Mouse (Mus musculus) bone marrow, adult 2 months (tissue): ENCODE results near the gene Macrod2. TPM values are rescaled to one million over a fixed set of nuclear protein-coding genes. Genes with fewer than 3 reads are reported as not detected.

ENCODE experiments used
- H3K27ac ChIP-seq: fragments of 200-500 bp; 2 replicates; pipeline ENCODE4 v1.5.1; 2012; ENCODE audit warnings: low read depth, mild to moderate bottlenecking, control low read depth, inconsistent platforms, low read length; ENCODE audit not compliant: control insufficient read depth, poor library complexity, insufficient read depth
- H3K4me1 ChIP-seq: fragments of 200-500 bp; 2 replicates; pipeline ENCODE4 v1.6.1; 2011; ENCODE audit warnings: low read length; ENCODE audit not compliant: control insufficient read depth, insufficient read depth
- H3K4me3 ChIP-seq: fragments of 200-500 bp; replicated peaks from 2 replicates; pipeline ENCODE3; 2011; ENCODE audit warnings: mild to moderate bottlenecking, low read depth, low read length, control low read depth; ENCODE audit not compliant: control insufficient read depth
- CTCF ChIP-seq: fragments of 200-500 bp; IDR thresholded peaks from 2 replicates; pipeline ENCODE4 v1.5.1; 2011; ENCODE audit warnings: low read length, control low read depth; ENCODE audit not compliant: control insufficient read depth, insufficient read depth
- POLR2A ChIP-seq: fragments of 200-500 bp; IDR thresholded peaks from 2 replicates; pipeline ENCODE4 v1.6.1; 2011; ENCODE audit warnings: low read depth, mild to moderate bottlenecking, control low read depth, low read length, borderline replicate concordance; ENCODE audit not compliant: control insufficient read depth
- WGBS: fragments of 180-500 bp; shearing (Covaris S2); methylation state at CpG from one replicate; pipeline ENCODE4 v1.1.7; 2018; 5-methylcytosine and 5-hydroxymethylcytosine counted together
- polyA plus RNA-seq: library from polyadenylated mRNA; stranded (reverse); fragments of >200 nt; gene quantifications from 2 replicates; pipeline ENCODE4 v1.2.4, GENCODE M21; 2011; ENCODE audit warnings: low replicate concordance; ENCODE audit not compliant: missing spikeins, insufficient read depth, insufficient read length

Macrod2 gene
- polyA plus RNA-seq, 1 experiment: 2.8 TPM

- WGBS: 48% methylated on average over 10 of the region's 10 CpGs
- TF ChIP-seq POLR2A (no peak), CTCF (no peak)
- Histone ChIP-seq H3K4me3 (no peak overlapping the region), H3K27ac (no peak overlapping the region), H3K4me1 (no peaks in the 10 kb centered on the region)
These were observed 1481.2 kb downstream of the Macrod2 start for GRCm38 (mm10) chr2:141876155-141876851.

GRCm38 (mm10) chr2:141876958-141877357 is 1481.8 kb downstream of the Macrod2 start:
- TF ChIP-seq POLR2A (no peak), CTCF (no peak)
- 89% methylated on average over 2 of the region's 2 CpGs for WGBS
- no peak overlapping the region for H3K4me3 ChIP-seq
- H3K4me1 ChIP-seq: no peaks in the 10 kb centered on the region
- no peak overlapping the region for H3K27ac ChIP-seq

GRCm38 (mm10) chr2:141878473-141878872 is 1483.4 kb downstream of the Macrod2 start:
- Histone ChIP-seq H3K4me1 (no peaks in the 10 kb centered on the region), H3K4me3 (no peak overlapping the region), H3K27ac (no peak overlapping the region)
- 71% methylated on average over 1 of the region's 1 CpGs for WGBS
- TF ChIP-seq CTCF (no peak), POLR2A (no peak)

- 80% methylated on average over 9 of the region's 9 CpGs for WGBS
- TF ChIP-seq CTCF (no peak), POLR2A (no peak)
- H3K27ac ChIP-seq: no peak overlapping the region
- H3K4me3 ChIP-seq: no peak overlapping the region
- H3K4me1 ChIP-seq: no peaks in the 10 kb centered on the region
These were observed 1484.6 kb downstream of the Macrod2 start for GRCm38 (mm10) chr2:141879711-141880110.

DNA sequence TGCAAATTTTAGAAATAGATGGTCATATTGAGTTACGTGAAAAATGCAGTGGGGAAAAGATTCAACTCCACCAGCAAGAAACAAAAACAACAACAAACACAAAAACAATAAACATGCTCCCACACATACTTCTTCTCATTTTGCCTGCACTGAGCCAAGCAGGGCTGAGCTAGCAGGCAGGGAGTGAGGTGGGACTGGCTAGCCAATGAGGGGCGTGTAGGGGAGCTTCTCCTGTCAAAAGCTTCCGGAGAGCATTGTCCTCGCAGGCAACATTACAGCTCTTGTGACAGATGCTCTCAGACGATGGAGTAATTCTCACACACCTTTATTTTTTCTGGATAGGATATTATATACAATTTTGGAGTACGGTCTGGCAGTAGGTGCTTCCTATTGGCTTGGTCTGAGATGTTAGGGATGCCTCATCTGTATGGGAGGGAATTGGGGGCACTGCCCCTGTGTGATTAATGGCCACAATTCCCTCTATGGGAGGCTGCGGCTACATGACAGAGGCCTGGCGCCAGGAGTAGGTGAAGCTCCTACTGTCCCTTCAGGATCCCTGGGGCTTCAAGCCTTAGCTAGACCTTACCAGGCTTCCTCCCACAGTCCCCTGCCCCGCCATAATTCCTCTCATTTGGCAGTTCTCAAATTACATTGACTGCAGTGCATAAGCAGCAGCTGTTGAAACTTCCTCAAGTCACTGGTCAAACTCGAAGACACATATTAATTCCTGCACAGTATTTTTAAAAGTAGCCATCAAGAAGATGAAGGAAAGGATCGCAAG is 1491.8 kb downstream of the Macrod2 start:
- TF ChIP-seq POLR2A (no peak), CTCF (no peak)
- 66% methylated on average over 11 of the region's 11 CpGs for WGBS
- Histone ChIP-seq H3K4me1 (no peaks in the 10 kb centered on the region), H3K27ac (no peak overlapping the region), H3K4me3 (no peak overlapping the region)

DNA sequence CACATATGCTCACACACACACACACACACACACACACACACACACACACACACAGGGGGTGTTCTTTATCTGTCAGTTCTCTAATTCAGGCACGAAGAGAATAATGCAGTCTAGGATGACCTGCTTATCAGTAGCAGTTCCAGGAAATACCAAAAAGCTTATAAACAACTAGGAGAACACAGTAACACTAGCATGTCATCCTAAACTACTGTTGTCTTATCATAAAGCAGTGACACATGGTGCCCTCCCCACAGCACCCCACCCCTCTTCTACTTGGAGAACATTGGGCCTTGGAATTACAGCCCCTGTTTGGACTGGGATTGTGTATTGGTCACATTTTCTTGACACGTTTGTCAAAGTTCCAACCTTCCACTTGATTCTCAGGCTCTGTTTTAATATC is 1494.4 kb downstream of the Macrod2 start:
- WGBS: 51% methylated on average over 2 of the region's 2 CpGs
- no peak overlapping the region for H3K27ac ChIP-seq
- TF ChIP-seq POLR2A (no peak), CTCF (no peak)
- H3K4me1 ChIP-seq: no peaks in the 10 kb centered on the region
- H3K4me3 ChIP-seq: no peak overlapping the region

DNA sequence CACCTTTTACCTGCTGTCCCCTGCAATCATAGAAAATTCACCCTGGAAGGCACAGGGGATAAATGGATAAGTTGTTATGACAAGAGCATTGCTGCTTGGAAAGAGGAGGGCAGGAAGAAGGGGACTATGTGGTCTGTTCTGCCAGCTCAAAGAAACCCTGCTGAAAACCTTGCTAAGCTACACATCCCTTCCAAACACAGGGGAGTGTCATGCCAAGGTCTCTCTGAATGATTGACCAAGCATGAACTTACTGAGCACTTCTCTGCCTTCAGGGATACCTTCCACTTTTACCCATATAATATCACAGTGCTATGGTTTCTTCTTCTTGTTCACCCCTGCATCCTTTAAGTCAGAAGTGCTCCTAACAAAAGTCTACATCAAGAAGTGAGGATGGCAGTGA is 1502.8 kb downstream of the Macrod2 start:
- Histone ChIP-seq H3K4me1 (no peaks in the 10 kb centered on the region), H3K27ac (no peak overlapping the region), H3K4me3 (no peak overlapping the region)
- TF ChIP-seq CTCF (no peak), POLR2A (no peak)

DNA sequence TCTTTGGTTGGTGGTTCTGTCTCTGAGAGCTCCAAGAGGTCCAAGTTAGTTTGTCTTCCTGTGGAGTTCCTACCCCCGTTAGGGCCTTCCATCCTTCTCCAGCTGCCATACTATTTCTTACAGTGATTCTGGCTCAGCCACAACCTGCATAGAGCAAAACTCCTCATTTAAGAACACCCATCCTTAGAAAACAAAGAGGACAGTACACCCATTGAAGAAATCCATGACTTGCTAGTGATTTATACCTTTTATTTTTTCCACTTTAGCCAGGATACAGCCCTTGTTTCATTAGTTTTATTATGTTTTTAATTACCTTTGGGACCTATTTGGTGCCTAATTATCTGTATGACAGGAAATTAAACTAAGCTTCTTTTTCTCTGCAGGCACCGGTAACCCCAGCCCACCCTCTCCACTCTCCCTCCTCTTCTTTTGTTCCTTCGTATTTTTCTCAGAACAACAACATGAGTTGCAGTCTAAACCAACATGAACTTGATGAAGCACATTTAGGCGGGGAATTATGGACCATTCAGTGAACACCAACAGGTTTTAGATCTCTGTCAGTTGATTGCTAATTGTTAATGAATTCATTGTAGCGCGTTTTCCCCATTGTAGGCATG is 1516.8 kb downstream of the Macrod2 start:
- Histone ChIP-seq H3K27ac (no peak overlapping the region), H3K4me3 (no peak overlapping the region), H3K4me1 (no peaks in the 10 kb centered on the region)
- TF ChIP-seq POLR2A (no peak), CTCF (no peak)
- 76% methylated on average over 6 of the region's 6 CpGs for WGBS

DNA sequence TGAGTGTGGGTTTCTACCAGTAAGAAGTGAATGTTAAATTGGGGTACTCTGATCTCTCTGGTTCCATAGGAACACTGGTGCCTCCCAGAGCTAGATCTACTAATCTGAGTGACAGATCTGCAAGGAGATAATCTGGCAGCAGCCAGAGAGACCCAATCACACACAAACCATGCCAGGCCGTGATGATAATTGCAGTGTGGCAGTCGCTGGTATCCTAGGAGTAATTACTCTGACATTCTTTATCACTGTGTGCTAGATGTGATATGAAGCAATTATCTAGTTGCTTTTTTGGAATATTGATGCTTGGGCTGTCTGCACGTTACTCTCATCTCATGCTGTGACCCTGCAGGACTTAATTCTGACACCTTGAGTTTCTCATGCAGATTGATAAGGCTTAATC is 1518.4 kb downstream of the Macrod2 start:
- no peak for TF ChIP-seq CTCF
- no peak for TF ChIP-seq POLR2A
- H3K4me3 ChIP-seq: no peak overlapping the region
- no peaks in the 10 kb centered on the region for H3K4me1 ChIP-seq
- H3K27ac ChIP-seq: no peak overlapping the region
- WGBS: 79% methylated on average over 3 of the region's 3 CpGs
